Mouse (Mus musculus) lung, adult 18-20 months (tissue): ENCODE measurements around the gene Mndal.
"Not testable (repeated sequence)": the region's sequence is repeated elsewhere in the genome, so short reads cannot be mapped to it uniquely, and the experiment has no call there.

Source experiments
- DNase-seq, 2 experiments: peaks; one replicate each; pipeline ENCODE4 v3.0.0; 2022; ENCODE audit warnings: mixed read lengths in 2 of 2

Gene Mndal

DNA sequence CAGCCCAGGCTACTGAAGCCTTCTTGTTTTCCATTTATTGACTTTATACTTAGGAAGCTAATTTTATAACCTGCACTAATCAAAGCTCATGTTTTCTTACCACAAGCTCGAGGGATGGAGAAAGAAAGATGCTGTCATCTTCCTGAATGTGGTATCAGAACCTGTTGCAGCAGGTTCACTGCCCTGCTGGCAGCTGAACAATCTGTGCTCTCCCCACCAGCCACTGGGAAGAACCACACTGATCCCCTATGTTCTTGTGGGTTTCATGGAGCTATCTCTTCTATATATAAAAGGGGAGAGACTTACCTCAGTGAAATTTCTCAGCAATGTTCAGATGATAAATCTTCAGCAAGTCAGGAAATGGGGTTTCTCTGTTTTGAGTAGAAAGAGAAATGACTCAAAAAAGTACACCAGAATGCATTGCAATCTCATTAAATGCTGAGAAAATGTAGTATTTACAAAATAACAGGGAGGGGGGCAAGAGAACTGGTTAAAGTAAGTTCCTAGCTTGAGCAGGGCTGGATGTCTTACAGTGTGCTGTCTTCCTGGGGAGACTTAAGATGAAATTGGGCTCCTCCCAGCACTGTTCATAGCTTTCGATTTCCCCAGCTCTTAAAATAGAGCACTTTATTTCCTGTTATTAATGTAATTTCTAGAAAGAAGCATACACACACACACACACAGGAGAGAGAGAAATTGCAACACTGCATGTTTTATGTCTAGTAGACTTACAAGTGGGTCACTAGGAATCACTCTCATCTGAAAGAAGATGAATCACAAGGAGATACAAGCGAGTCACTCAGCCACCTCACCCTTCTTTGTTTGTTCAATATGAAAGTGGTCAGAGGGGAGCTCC, at the start of gene Mndal, which contains the start of gene Ifi203:
Mndal (minus strand) TSS at position 568 of the 856 bp plus-strand sequence.
Ifi203 (minus strand) TSS at position 749 of the 856 bp plus-strand sequence.
- DNase-seq: not testable (repeated sequence)

GRCm38 (mm10) chr1:173982694-173983305, 40.5 kb upstream of the Mndal start, which contains the start of gene Ifi202b:
Ifi202b (minus strand) TSS chr1:173982744.
- not testable (repeated sequence) for DNase-seq

GRCm38 (mm10) chr1:173981038-173981437, 38.7 kb upstream of the Mndal start:
- not testable (repeated sequence) for DNase-seq

DNA sequence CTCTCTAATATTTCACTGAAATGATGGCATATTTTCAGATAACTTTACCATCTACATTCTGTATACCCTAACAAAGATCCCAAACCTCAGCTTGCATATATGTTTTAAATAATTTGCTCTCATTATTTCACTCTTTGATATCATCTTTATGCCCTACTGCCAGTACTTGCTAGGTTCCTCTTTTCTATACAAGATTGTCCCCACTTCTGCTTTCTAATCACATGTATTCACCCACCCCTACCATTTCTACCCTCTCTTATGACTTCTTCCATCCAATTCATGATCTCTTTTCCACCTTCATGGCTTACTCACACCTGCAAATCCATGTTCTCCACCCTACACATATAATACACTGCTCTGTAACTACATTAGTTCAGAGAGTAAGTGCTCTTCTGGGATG, 35.3 kb upstream of the Mndal start:
- DNase-seq: no peak

DNA sequence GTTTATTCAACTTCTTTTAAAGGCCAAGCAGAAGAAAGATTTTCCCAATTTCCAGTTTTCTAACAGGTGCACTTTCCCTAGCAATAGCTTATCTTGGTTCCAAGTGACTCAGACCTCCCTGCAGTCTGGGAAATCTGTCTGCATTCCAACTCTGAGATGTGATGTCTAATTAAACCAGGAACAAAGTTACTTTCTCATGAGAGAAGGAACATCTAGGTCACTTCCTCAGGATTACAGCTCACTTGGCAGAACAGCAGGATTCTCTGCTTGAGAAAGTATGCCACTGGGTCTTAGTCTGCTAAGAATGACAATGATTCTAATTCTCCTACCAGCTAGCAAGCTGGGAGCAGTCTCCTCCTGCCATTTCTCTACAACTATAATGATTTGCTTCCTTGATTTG, 30.8 kb upstream of the Mndal start:
- DNase-seq: no peak

DNA sequence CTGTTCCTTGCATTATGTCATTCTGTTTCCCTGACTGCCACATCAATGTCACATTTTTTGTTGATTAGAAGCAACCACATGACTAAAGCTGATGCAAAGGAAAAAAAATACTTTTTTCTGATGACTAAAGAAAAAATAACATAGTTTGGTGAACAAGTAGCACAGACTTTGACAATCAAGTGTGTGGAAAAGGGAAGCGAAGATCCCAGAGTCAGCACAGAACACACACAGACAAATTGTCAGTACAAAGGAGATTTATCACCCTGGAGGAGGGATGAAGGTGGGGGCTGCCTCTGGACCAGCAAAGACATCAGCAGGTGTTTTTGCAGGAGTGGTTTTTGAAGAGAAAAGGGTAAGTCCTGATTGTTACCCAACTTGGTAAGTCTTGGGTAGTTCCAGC, 19.2 kb upstream of the Mndal start:
- not testable (repeated sequence) for DNase-seq

GRCm38 (mm10) chr1:173959998-173960397, 17.7 kb upstream of the Mndal start:
- DNase-seq: not testable (repeated sequence)

- not testable (repeated sequence) for DNase-seq
Measured at GRCm38 (mm10) chr1:173955839-173956527, 13.7 kb upstream of the Mndal start.

DNA sequence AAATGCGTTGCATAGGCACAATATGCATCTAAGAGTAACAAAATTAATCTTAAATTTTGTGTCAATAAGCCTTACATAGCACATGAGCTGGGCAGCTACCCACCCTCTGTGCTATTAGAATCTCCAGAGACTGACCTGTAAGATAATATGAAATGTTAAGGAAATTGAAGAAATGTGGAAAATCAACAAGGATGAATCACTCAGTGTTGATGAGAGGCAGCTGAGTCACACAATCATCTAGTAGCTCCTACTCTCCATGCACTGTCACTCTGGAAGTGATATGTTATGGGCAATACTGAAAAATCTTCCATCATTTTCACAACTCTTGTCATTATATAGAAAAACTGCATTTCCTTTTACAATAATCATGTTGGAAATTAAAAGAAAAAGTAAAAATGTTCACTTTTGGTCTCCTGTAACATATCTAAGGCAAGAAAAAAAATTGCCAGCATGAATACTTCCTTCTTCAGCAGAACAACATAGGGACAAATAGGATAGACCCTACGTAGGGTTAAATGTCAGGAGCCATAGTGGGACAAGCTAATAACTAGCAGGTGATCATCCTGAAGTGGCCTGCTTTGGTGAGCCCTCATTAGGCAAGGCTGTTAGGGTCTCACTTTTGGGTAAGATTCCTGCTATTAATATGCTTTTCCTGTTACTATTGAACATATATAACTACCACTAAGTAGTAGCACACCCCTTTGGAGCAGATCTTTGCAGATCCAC, 12.9 kb upstream of the Mndal start:
- DNase-seq: no peak

DNA sequence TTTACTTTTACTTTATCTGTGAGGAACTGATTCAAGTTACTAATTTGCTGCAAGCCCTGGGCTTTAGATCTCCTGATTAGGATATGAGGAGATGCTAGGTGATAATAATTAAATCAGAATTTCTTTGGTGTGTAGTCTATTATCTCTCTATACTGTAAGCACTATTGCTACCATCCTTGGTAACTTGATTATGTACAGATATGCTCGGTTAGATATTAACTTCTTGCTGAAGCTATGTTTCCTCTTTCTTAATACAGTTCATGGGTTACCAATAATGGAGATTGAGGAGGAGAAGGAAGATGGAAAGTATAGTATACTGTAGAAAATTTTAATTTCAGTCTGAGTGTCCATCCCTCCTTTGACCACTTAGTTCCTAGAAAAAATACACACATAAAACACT, 11.3 kb upstream of the Mndal start:
- no peak for DNase-seq

DNA sequence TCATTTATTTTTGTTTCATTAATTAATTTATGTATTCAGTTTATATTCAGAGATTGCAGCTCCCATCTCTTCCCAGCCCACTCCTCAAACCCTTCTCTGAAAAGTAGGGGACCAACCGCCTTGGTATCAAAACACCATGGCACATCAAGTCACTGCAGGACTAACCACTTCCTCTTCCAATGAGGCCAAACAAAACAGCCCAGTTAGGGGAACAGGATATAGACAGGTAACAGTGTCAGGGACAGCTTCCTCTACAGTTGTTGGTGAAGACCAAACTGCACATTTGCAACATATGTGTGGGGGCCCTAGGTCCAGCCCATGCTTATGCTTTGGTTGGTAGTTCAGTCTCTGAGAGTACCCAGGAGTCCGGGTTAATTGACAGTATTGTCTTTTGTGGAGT, 6.8 kb upstream of the Mndal start:
- DNase-seq: not testable (repeated sequence)

- not testable (repeated sequence) for DNase-seq
Measured at GRCm38 (mm10) chr1:173942780-173943066, 432 bp upstream of the Mndal start.

GRCm38 (mm10) chr1:173941522-173941921, 769 bp downstream of the Mndal start:
- not testable (repeated sequence) for DNase-seq

DNA sequence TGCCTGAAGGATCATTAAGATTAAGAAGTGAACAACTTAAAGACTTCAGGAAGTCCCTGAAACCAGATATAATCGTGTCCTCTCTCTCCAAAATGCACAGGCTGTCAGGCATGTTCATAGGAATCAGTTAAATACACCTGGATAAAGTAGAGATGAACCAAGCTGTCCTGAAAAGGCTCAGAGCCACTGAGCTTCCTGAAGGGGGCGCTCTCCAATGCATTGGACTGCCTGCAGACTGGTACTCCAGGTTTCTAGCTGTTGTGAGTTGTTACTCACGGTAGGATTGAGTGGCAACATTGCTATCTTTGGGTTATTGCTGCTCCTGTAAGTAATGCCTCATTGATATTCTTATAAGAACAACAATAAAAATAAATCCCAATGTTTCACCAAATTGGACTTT, 23.0 kb downstream of the Mndal start:
- not testable (repeated sequence) for DNase-seq

GRCm38 (mm10) chr1:173914559-173914958, 27.7 kb downstream of the Mndal start:
- DNase-seq: no peak

DNA sequence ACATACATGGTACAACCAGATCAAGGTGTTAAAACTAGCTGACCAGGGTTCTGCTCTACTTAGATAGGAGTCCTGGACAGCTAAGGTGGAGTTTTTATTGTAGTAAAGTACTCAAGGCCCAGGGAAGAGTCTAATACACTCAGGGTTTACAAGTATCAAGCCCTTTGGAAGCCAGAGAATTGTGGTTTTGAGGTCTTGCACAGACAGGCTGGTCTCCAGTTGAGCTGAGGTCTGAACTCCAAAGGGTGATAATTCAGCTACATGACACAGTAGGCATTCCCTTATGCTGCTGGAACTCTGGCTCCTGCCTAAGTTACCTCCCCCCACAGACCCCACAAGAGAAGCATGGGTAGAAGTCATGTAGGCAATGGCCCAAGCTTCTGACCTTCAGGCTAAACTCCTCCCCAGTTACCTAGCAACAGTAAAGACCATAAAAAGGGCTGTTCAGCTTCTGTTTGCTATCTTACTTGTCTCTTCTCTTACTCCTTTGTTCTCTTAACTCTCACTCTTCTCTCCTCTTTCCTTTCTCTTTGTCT, 29.0 kb downstream of the Mndal start:
- DNase-seq: not testable (repeated sequence)

DNA sequence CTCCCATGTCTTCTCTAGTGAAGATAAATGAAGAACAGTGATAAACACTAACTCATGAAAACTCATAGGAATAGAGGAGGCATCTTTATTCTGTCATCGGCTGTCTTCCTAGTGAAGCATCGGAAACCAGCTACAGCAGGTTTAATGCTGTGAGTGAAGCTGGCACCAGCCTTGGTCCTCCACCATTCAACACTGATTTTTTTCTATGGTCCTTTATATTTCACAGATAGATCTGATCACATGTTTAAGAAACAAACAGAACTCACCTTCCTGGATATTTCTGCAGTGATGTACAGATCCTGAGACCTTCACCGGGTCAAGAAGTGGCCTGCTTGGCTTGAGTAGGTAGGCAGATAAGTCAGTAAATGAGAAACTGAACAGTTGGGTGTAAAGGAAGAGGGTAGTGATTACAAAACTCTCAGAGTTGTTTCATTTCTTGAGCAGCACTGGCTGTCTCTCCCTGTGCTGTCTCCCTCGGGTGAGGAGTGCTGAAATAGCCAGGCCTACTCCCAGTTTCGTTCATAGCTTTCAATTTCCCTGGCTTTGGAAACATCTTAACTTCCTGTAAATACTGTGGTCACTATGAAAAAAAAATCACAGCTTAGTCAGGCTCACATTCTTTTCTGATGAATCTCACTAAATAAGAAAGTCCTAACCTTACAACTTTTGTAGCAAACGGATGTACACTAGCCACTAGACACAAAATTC, 29.6 kb downstream of the Mndal start, which contains the start of gene Ifi211:
Ifi211 (minus strand) TSS at position 499 of the 708 bp plus-strand sequence.
- DNase-seq: peak; percentile 22 to 24

GRCm38 (mm10) chr1:173911808-173912464, 30.4 kb downstream of the Mndal start:
- DNase-seq: no peak

- DNase-seq: not testable (repeated sequence)
Measured at GRCm38 (mm10) chr1:173908390-173908789, 33.9 kb downstream of the Mndal start.

- DNase-seq: not testable (repeated sequence)
Measured at GRCm38 (mm10) chr1:173905885-173906284, 36.4 kb downstream of the Mndal start.

DNA sequence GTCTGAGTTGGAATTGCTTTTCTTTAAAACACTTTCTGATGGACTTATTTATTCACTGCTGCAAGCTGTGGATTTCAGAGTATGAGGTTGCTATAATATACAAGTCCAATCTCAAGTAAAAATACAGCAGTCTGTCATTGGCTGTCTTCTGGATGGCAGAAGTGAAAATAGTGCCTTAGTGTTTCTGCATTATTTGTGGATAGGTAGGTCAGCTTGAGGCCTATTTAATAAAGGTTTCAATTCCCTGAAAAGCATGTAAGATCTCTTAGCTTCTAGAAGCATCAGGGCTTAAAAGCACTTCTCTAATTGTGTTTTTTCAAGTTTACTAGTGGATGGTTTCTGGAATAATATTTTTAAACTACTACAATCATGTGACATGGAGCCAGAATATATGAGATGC, 52.5 kb downstream of the Mndal start:
- not testable (repeated sequence) for DNase-seq
